Mouse (Mus musculus): Measurements from ENCODE around the gene Arhgef12.

GRCm38 (mm10) chr9:43078711-43079110 lies 28.3 kb downstream of the Arhgef12 start:
- TF ChIP-seq CTCF (IDR thresholded peaks at IDR 0.05; ENCODE audit: borderline replicate concordance, control insufficient read depth, extremely low read depth, insufficient read depth, low read length, poor library complexity): no peak
- no peak for TF ChIP-seq POLR2A (IDR thresholded peaks at IDR 0.05; ENCODE audit: control insufficient read depth, extremely low read depth, insufficient read depth, low read length, poor library complexity)
